Mouse (Mus musculus) lung, postnatal 0 days (tissue): Measurements from ENCODE around the gene Ccdc47. TPM values are rescaled to one million over a fixed set of nuclear protein-coding genes. Genes with fewer than 3 reads are reported as not detected.
A peak's percentile ranks its signal among the peaks of the same experiment; 100 is the strongest.
"Not testable (repeated sequence)": the region's sequence is repeated elsewhere in the genome, so short reads cannot be mapped to it uniquely, and the experiment has no call there.

Experiments
- ATAC-seq: fragments of 200-750 bp; cut with Nextera tagmentation; 2 replicates; pipeline ENCODE4 v1.8.0; 2017; ENCODE audit warnings: moderate library complexity
- DNase-seq: peaks from one replicate; pipeline ENCODE4 v3.0.0-alpha.2; 2016; ENCODE audit warnings: low spot score
- H3K27ac ChIP-seq: fragments of 300-500 bp; sonication (generic); 2 replicates; pipeline ENCODE4 v1.5.1; 2014; ENCODE audit warnings: antibody characterized with exemption, mild to moderate bottlenecking, low read length, mixed read lengths
- H3K27me3 ChIP-seq: fragments of 300-500 bp; sonication (generic); replicated peaks from 2 replicates; pipeline ENCODE4 v1.6.1; 2014; ENCODE audit warnings: low read length, mixed read lengths; ENCODE audit not compliant: insufficient read depth
- H3K36me3 ChIP-seq: fragments of 300-500 bp; sonication (generic); 2 replicates; pipeline ENCODE4 v1.6.1; 2014; ENCODE audit warnings: low read length, mixed read lengths; ENCODE audit not compliant: insufficient read depth
- H3K4me1 ChIP-seq: fragments of 300-500 bp; sonication (generic); 2 replicates; pipeline ENCODE4 v1.6.1; 2014; ENCODE audit warnings: antibody characterized with exemption, low read depth, low read length, mixed read lengths; ENCODE audit not compliant: insufficient read depth
- H3K4me2 ChIP-seq: fragments of 300-500 bp; sonication (generic); replicated peaks from 2 replicates; pipeline ENCODE4 v1.6.1; 2014; ENCODE audit warnings: low read depth, mild to moderate bottlenecking, low read length, moderate library complexity, mixed read lengths
- H3K4me3 ChIP-seq: fragments of 300-500 bp; sonication (generic); 2 replicates; pipeline ENCODE4 v1.5.1; 2014; ENCODE audit warnings: low read depth, low read length
- H3K9ac ChIP-seq: fragments of 300-500 bp; sonication (generic); replicated peaks from 2 replicates; pipeline ENCODE4 v1.6.1; 2014; ENCODE audit warnings: low read depth, mild to moderate bottlenecking
- H3K9me3 ChIP-seq: fragments of 300-500 bp; sonication (generic); 2 replicates; pipeline ENCODE4 v1.6.1; 2016; ENCODE audit warnings: low read length, mixed read lengths
- CTCF ChIP-seq: IDR thresholded peaks from 2 replicates; pipeline ENCODE4 v1.5.1; 2016; ENCODE audit warnings: antibody characterized with exemption, mild to moderate bottlenecking
- EP300 ChIP-seq: IDR thresholded peaks from 2 replicates; pipeline ENCODE4 v1.6.1; 2016; ENCODE audit warnings: antibody characterized with exemption, mild to moderate bottlenecking, control low read depth
- WGBS: fragments of 180-500 bp; shearing (Covaris S2); extraction: QIAGEN DNeasy Blood & Tissue Kit; methylation state at CpG from one replicate; pipeline ENCODE4 v1.1.7; 2014; 5-methylcytosine and 5-hydroxymethylcytosine counted together
- polyA plus RNA-seq: library from polyadenylated mRNA; unstranded; fragments of >200 nt; fragmentation: Nextera tagmentation; extraction: Ambion mirVana; gene quantifications from 2 replicates; pipeline ENCODE4 v1.2.1, GENCODE M21; 2015

The Ccdc47 gene
- polyA plus RNA-seq, 1 experiment from 2014 or later = 67.7 TPM

GRCm38 (mm10) chr11:106255685-106256451, 39.7 kb upstream of the Ccdc47 start, which contains the start of the genes Ftsj3 and Psmc5:
TSS of gene Ftsj3 (minus strand) at chr11:106256079.
TSS of gene Psmc5 (plus strand) at chr11:106256154.
- DNase-seq = peak; percentile 98
- Histone ChIP-seq H3K4me1 (peaks cover 11% of the 10 kb centered on the region; the same call in 1 of the 2 replicates), H3K36me3 (peaks cover 10% of the 10 kb centered on the region; the same call in 1 of the 2 replicates), H3K9ac (peak within 1 kb of the TSS; percentile 59), H3K27ac (peak within 1 kb of the TSS; percentile 69), H3K27me3 (no peaks in the 10 kb centered on the region), H3K4me3 (peak within 1 kb of the TSS; percentile 70), H3K4me2 (peak within 1 kb of the TSS; percentile 94), H3K9me3 (no peaks in the 10 kb centered on the region)
- TF ChIP-seq CTCF (peak; percentile 66), EP300 (no peak)
- ATAC-seq = peak; percentile 98
- 1% methylated on average over 42 of the region's 42 CpGs for WGBS

DNA sequence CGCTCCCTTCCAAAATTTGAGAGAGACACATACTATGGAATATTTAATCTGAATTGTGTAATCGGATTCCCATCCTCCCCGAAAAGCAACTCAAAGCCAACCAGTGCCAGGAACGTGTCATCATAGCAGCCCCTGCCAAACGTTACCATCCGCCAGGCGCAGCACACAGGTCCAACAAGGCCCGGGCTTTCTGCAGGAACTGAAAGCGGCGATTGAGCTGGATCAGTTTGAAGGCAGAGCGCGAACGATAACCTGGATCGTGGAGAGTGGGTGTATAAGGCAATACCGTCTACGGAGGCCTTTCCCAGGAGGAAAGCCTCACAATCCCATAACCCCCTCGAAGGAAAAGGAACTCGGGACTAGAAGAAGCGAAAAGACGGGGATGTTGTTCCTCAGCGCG, 39.0 kb upstream of the Ccdc47 start:
- H3K4me1 ChIP-seq = peaks cover 11% of the 10 kb centered on the region; the same call in 1 of the 2 replicates
- peak; percentile 24 for DNase-seq
- peak overlapping the region; percentile 69 for H3K27ac ChIP-seq
- WGBS = 3% methylated on average over 22 of the region's 22 CpGs
- H3K9me3 ChIP-seq = no peaks in the 10 kb centered on the region
- ATAC-seq = 0 out of 2 replicates have a peak, but pooled peaks have one; percentile 4
- TF ChIP-seq CTCF (no peak), EP300 (no peak)
- H3K9ac ChIP-seq = peak overlapping the region; percentile 59
- no peaks in the 10 kb centered on the region for H3K27me3 ChIP-seq
- peaks cover 11% of the 10 kb centered on the region; the same call in 1 of the 2 replicates for H3K36me3 ChIP-seq
- peak overlapping the region; percentile 94 for H3K4me2 ChIP-seq
- peak overlapping the region; percentile 70 for H3K4me3 ChIP-seq

DNA sequence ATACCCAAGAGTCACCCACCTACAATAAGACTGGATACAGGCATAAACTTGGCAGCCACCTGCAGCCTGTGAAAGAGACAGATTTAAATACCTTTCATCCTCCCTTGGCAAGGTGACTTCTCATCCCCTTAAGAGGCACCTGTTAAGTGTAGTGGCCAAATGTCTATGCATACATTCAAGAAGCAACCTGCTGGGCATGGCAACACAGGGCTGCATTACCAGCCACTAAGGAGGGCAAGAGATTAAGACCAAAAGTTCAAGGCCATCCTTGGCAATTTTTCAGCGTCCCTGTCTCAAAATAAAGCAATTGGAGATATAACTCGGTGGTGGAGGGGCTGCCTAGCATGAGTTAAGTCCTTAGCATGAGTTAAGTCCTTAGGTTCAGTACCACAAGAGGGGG, 38.6 kb upstream of the Ccdc47 start:
- no peaks in the 10 kb centered on the region for H3K27me3 ChIP-seq
- peak overlapping the region; percentile 69; the same call in 1 of the 2 replicates for H3K27ac ChIP-seq
- ATAC-seq (no peak), DNase-seq (no peak)
- H3K4me1 ChIP-seq = peaks cover 11% of the 10 kb centered on the region; the same call in 1 of the 2 replicates
- WGBS = 17% methylated on average over 2 of the region's 2 CpGs
- H3K9ac ChIP-seq = peak overlapping the region; percentile 59
- H3K4me3 ChIP-seq = peak overlapping the region; percentile 70
- peak overlapping the region; percentile 94 for H3K4me2 ChIP-seq
- TF ChIP-seq EP300 = no peak
- TF ChIP-seq CTCF = no peak
- no peaks in the 10 kb centered on the region for H3K9me3 ChIP-seq
- peaks cover 15% of the 10 kb centered on the region; the same call in 1 of the 2 replicates for H3K36me3 ChIP-seq

- Histone ChIP-seq H3K4me1 (no peaks in the 10 kb centered on the region), H3K27me3 (no peaks in the 10 kb centered on the region), H3K4me2 (no peak overlapping the region), H3K36me3 (peaks cover 63% of the 10 kb centered on the region; the same call in 1 of the 2 replicates), H3K9ac (no peak overlapping the region), H3K4me3 (no peak overlapping the region), H3K9me3 (no peaks in the 10 kb centered on the region), H3K27ac (no peak overlapping the region)
- WGBS = 77% methylated on average over 7 of the region's 7 CpGs
- ATAC-seq = no peak
- no peak for TF ChIP-seq CTCF
- no peak for TF ChIP-seq EP300
- DNase-seq = no peak
These were observed 33.2 kb upstream of the Ccdc47 start for GRCm38 (mm10) chr11:106249326-106249725.

- H3K27me3 ChIP-seq = no peaks in the 10 kb centered on the region
- H3K4me2 ChIP-seq = no peak overlapping the region
- no peak for ATAC-seq
- TF ChIP-seq EP300 (no peak), CTCF (peak; percentile 56)
- H3K4me3 ChIP-seq = no peak overlapping the region
- DNase-seq = no peak
- no peaks in the 10 kb centered on the region for H3K4me1 ChIP-seq
- 95% methylated on average over 1 of the region's 1 CpGs for WGBS
- no peak overlapping the region for H3K9ac ChIP-seq
- H3K36me3 ChIP-seq = peaks cover 70% of the 10 kb centered on the region; the same call in 1 of the 2 replicates
- no peaks in the 10 kb centered on the region for H3K9me3 ChIP-seq
- no peak overlapping the region for H3K27ac ChIP-seq
These were observed 30.7 kb upstream of the Ccdc47 start for GRCm38 (mm10) chr11:106246834-106247233.

- H3K4me3 ChIP-seq, H3K4me2 ChIP-seq, H3K9ac ChIP-seq, H3K9me3 ChIP-seq, H3K27ac ChIP-seq, H3K4me1 ChIP-seq, H3K27me3 ChIP-seq, ATAC-seq, DNase-seq: not testable (repeated sequence)
- peaks cover 26% of the 10 kb centered on the region for H3K36me3 ChIP-seq
- WGBS = 75% methylated on average over 8 of the region's 8 CpGs
- peak; percentile 42 for TF ChIP-seq CTCF
These were observed 17.8 kb upstream of the Ccdc47 start for GRCm38 (mm10) chr11:106233978-106234377.
